Mouse (Mus musculus) forebrain, embryonic 11.5 days (tissue): Measurements from ENCODE around the gene Tex19.2. TPM values are rescaled to one million over a fixed set of nuclear protein-coding genes. Genes with fewer than 3 reads are reported as not detected.
"Not testable (repeated sequence)": the region's sequence is repeated elsewhere in the genome, so short reads cannot be mapped to it uniquely, and the experiment has no call there.

Experiments used
- ATAC-seq: fragments of 200-750 bp; cut with Nextera tagmentation; replicated peaks from 2 replicates; pipeline ENCODE4 v1.8.0; 2017; ENCODE audit warnings: moderate TSS enrichment; ENCODE audit not compliant: low FRiP score
- DNase-seq: peaks from one replicate; pipeline ENCODE4 v3.0.0-alpha.2; 2017; ENCODE audit warnings: low spot score
- H3K27ac ChIP-seq: fragments of 300-500 bp; sonication (generic); 2 replicates; pipeline ENCODE4 v1.5.1; 2014; ENCODE audit warnings: low read depth, low read length
- H3K27me3 ChIP-seq: fragments of 300-500 bp; sonication (generic); 2 replicates; pipeline ENCODE4 v1.6.1; 2014; ENCODE audit warnings: mild to moderate bottlenecking, low read length, mixed read lengths; ENCODE audit not compliant: control insufficient read depth, insufficient read depth
- H3K36me3 ChIP-seq: fragments of 300-500 bp; sonication (generic); 2 replicates; pipeline ENCODE4 v1.6.1; 2014; ENCODE audit warnings: mild to moderate bottlenecking, low read length, moderate library complexity, mixed read lengths; ENCODE audit not compliant: control insufficient read depth, insufficient read depth
- H3K4me1 ChIP-seq: fragments of 300-500 bp; sonication (generic); replicated peaks from 2 replicates; pipeline ENCODE4 v1.6.1; 2014; ENCODE audit warnings: low read length, mixed read lengths; ENCODE audit not compliant: control insufficient read depth, insufficient read depth
- H3K4me2 ChIP-seq: fragments of 300-500 bp; sonication (generic); 2 replicates; pipeline ENCODE4 v1.6.1; 2014; ENCODE audit warnings: low read depth, mild to moderate bottlenecking, low read length, moderate library complexity, mixed read lengths; ENCODE audit not compliant: severe bottlenecking
- H3K4me3 ChIP-seq: fragments of 300-500 bp; sonication (generic); 2 replicates; pipeline ENCODE4 v1.5.1; 2014; ENCODE audit warnings: low read depth, low read length
- H3K9ac ChIP-seq: fragments of 300-500 bp; sonication (generic); 2 replicates; pipeline ENCODE4 v1.6.1; 2014; ENCODE audit warnings: low read length
- H3K9me3 ChIP-seq: fragments of 300-500 bp; sonication (generic); 2 replicates; pipeline ENCODE4 v1.6.1; 2016; ENCODE audit warnings: low read length, mixed read lengths; ENCODE audit not compliant: control insufficient read depth
- WGBS: fragments of 180-500 bp; shearing (Covaris S2); extraction: QIAGEN DNeasy Blood & Tissue Kit; methylation state at CpG from one replicate; pipeline ENCODE4 v1.1.7; 2014; 5-methylcytosine and 5-hydroxymethylcytosine counted together
- polyA plus RNA-seq: library from polyadenylated mRNA; unstranded; fragments of >200 nt; fragmentation: Nextera tagmentation; extraction: Ambion mirVana; gene quantifications from 2 replicates; pipeline ENCODE4 v1.2.1, GENCODE M21; 2014

Tex19.2 gene
- polyA plus RNA-seq, 1 experiment from 2014 or later, result not detected

GRCm38 (mm10) chr11:121085181-121085580 is 33.3 kb downstream of the Tex19.2 start:
- no peaks in the 10 kb centered on the region for H3K4me1 ChIP-seq
- no peak overlapping the region for H3K27ac ChIP-seq
- H3K36me3 ChIP-seq, result no peaks in the 10 kb centered on the region
- ATAC-seq (no peak), DNase-seq (no peak)
- no peaks in the 10 kb centered on the region for H3K9me3 ChIP-seq
- no peak overlapping the region for H3K4me3 ChIP-seq
- no peak overlapping the region for H3K9ac ChIP-seq
- WGBS, result 83% methylated on average over 5 of the region's 5 CpGs
- H3K27me3 ChIP-seq, result no peaks in the 10 kb centered on the region
- H3K4me2 ChIP-seq, result no peak overlapping the region

GRCm38 (mm10) chr11:121082857-121083500 is 35.5 kb downstream of the Tex19.2 start:
- ATAC-seq (no peak), DNase-seq (no peak)
- Histone ChIP-seq H3K4me2 (no peak overlapping the region), H3K36me3 (no peaks in the 10 kb centered on the region), H3K27me3 (no peaks in the 10 kb centered on the region), H3K9ac (no peak overlapping the region), H3K27ac (no peak overlapping the region), H3K4me1 (no peaks in the 10 kb centered on the region), H3K9me3 (no peaks in the 10 kb centered on the region), H3K4me3 (no peak overlapping the region)
- WGBS, result 89% methylated on average over 6 of the region's 6 CpGs

DNA sequence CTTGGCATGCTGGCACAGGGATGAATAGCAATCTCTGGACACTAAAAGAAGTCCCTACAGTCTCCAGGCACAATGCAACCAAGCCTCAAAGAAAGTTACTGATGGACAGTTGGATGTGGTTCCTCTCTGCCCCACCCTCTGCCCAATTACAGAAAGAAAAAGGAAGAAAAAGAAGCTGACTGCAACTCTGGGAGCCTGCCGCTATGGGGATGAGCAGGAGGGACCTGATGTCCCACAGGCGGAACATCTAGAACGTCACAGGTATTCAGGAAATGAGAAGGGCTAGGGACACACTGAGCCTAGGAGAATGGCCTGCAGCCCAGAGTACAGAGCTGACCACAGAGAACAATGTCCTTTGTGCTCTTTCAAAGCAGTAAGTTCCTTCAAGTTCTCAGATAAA is 36.2 kb downstream of the Tex19.2 start:
- ATAC-seq (no peak), DNase-seq (no peak)
- Histone ChIP-seq H3K27ac (no peak overlapping the region), H3K4me3 (no peak overlapping the region), H3K27me3 (no peaks in the 10 kb centered on the region), H3K4me2 (no peak overlapping the region), H3K36me3 (no peaks in the 10 kb centered on the region), H3K9me3 (no peaks in the 10 kb centered on the region), H3K9ac (no peak overlapping the region), H3K4me1 (no peaks in the 10 kb centered on the region)
- 87% methylated on average over 3 of the region's 3 CpGs for WGBS

DNA sequence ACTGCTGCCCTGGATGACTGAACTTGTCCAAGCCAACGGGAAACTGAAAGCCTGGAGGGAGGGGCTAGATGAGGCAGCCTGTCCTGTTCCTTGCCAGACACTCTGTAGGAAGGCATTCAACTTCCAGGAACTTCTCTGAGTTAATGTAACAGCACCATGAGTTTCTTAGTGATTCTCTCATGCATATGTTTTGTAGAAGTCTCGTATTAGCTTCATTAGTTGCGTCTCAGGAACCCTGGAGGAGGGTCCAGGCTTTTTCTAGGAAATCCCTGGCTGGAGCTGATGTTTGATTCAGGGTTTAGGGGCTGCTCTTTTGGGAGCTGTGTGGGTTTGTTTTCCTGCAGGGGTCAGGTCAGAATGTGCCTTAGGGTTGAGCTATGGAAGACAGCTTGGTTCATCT is 37.4 kb downstream of the Tex19.2 start, which contains the start of gene Sectm1a:
Sectm1a (minus strand) TSS at position 101 of the 400 bp plus-strand sequence.
- Histone ChIP-seq H3K4me2 (no peak within 1 kb of the TSS), H3K9me3 (no peaks in the 10 kb centered on the region), H3K27me3 (no peaks in the 10 kb centered on the region), H3K4me3 (no peak within 1 kb of the TSS), H3K36me3 (no peaks in the 10 kb centered on the region), H3K9ac (no peak within 1 kb of the TSS), H3K4me1 (no peaks in the 10 kb centered on the region), H3K27ac (no peak within 1 kb of the TSS)
- 77% methylated on average over 3 of the region's 3 CpGs for WGBS
- ATAC-seq, result no peak
- no peak for DNase-seq

DNA sequence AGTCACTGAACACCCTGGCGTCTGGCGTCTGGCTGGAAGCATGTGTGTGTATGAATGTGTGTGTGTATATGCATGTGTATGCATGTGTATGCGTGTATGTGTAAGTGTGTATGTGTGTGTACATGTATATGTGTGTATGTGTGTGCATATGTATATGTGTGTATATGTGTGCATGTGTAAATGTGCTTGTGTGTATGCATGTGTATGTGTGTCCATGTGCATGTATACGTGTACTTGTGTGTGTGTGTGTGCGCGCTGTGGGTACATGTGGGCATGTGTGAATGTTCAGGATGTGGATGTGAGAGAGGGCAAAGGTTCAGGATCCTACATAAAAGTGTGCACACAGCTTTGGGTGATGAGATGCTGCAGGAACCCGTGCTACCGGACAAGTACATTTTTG is 38.1 kb downstream of the Tex19.2 start:
- H3K4me3 ChIP-seq, result no peak overlapping the region
- H3K36me3 ChIP-seq, result no peaks in the 10 kb centered on the region
- WGBS, result 93% methylated on average over 8 of the region's 8 CpGs
- H3K4me2 ChIP-seq, result no peak overlapping the region
- H3K4me1 ChIP-seq, result no peaks in the 10 kb centered on the region
- ATAC-seq (no peak), DNase-seq (no peak)
- H3K27ac ChIP-seq, result no peak overlapping the region
- no peak overlapping the region for H3K9ac ChIP-seq
- H3K9me3 ChIP-seq, result no peaks in the 10 kb centered on the region
- H3K27me3 ChIP-seq, result no peaks in the 10 kb centered on the region

GRCm38 (mm10) chr11:121075655-121076054 is 42.8 kb downstream of the Tex19.2 start:
- ATAC-seq (no peak), DNase-seq (no peak)
- no peak overlapping the region for H3K4me2 ChIP-seq
- H3K9me3 ChIP-seq, result no peaks in the 10 kb centered on the region
- no peak overlapping the region for H3K27ac ChIP-seq
- H3K36me3 ChIP-seq, result no peaks in the 10 kb centered on the region
- no peaks in the 10 kb centered on the region for H3K27me3 ChIP-seq
- WGBS, result 84% methylated on average over 5 of the region's 5 CpGs
- no peaks in the 10 kb centered on the region for H3K4me1 ChIP-seq
- H3K4me3 ChIP-seq, result no peak overlapping the region
- no peak overlapping the region for H3K9ac ChIP-seq

GRCm38 (mm10) chr11:121069662-121070061 is 48.8 kb downstream of the Tex19.2 start:
- not testable (repeated sequence) for H3K4me2 ChIP-seq, H3K4me3 ChIP-seq, H3K9me3 ChIP-seq, H3K27me3 ChIP-seq, H3K9ac ChIP-seq, H3K27ac ChIP-seq, H3K4me1 ChIP-seq, ATAC-seq, H3K36me3 ChIP-seq
- DNase-seq, result peak; percentile 18
- WGBS, result 93% methylated on average over 11 of the region's 16 CpGs

GRCm38 (mm10) chr11:121067895-121068294 is 50.6 kb downstream of the Tex19.2 start:
- H3K4me2 ChIP-seq, result no peak overlapping the region
- no peaks in the 10 kb centered on the region for H3K36me3 ChIP-seq
- no peaks in the 10 kb centered on the region for H3K27me3 ChIP-seq
- no peak overlapping the region for H3K4me3 ChIP-seq
- H3K9me3 ChIP-seq, result no peaks in the 10 kb centered on the region
- H3K27ac ChIP-seq, result no peak overlapping the region
- no peak overlapping the region for H3K9ac ChIP-seq
- DNase-seq (no peak), ATAC-seq (no peak)
- no peaks in the 10 kb centered on the region for H3K4me1 ChIP-seq
- 82% methylated on average over 2 of the region's 2 CpGs for WGBS
